Mouse (Mus musculus) C2C12 (cell line): Measurements from ENCODE around the gene Drd4. TPM values are rescaled to one million over a fixed set of nuclear protein-coding genes. Genes with fewer than 3 reads are reported as not detected.
"Not testable (repeated sequence)": the region's sequence is repeated elsewhere in the genome, so short reads cannot be mapped to it uniquely, and the experiment has no call there.

Experiments used
- H3K27me3 ChIP-seq: one replicate; pipeline ENCODE4 v1.6.1; 2011; ENCODE audit not compliant: control insufficient read depth, insufficient read depth, insufficient read length
- H3K36me3 ChIP-seq: one replicate; pipeline ENCODE4 v1.6.1; 2011; ENCODE audit not compliant: control insufficient read depth, insufficient read depth
- H3K4me3 ChIP-seq: one replicate; pipeline ENCODE4 v1.5.1; 2011; ENCODE audit warnings: mild to moderate bottlenecking, control low read depth; ENCODE audit not compliant: poor library complexity, insufficient read depth, severe bottlenecking
- H3K79me2 ChIP-seq: one replicate; pipeline ENCODE4 v1.6.1; 2011; ENCODE audit not compliant: control insufficient read depth, insufficient read depth
- H3K79me3 ChIP-seq: one replicate; pipeline ENCODE4 v1.6.1; 2011; ENCODE audit warnings: low read depth, control low read depth
- H3ac ChIP-seq: one replicate; pipeline ENCODE3; 2011; ENCODE audit warnings: low read depth; ENCODE audit not compliant: control insufficient read depth, insufficient read length
- CEBPB ChIP-seq: IDR thresholded peaks from one replicate; pipeline ENCODE4 v1.6.1; 2011; ENCODE audit warnings: low read depth, mild to moderate bottlenecking, control low read depth, moderate library complexity
- CTCF ChIP-seq: IDR thresholded peaks from one replicate; pipeline ENCODE4 v1.5.1; 2011; ENCODE audit not compliant: control insufficient read depth, insufficient read depth, insufficient read length
- FOSL1 ChIP-seq: IDR thresholded peaks from one replicate; pipeline ENCODE4 v1.8.0; 2011; ENCODE audit warnings: mild to moderate bottlenecking, low read length; ENCODE audit not compliant: poor library complexity, insufficient read depth, severe bottlenecking
- MAX ChIP-seq: IDR thresholded peaks from one replicate; pipeline ENCODE4 v1.6.1; 2011; ENCODE audit warnings: mild to moderate bottlenecking, control low read depth
- MYOD1 ChIP-seq: IDR thresholded peaks from one replicate; pipeline ENCODE4 v1.6.1; 2011; ENCODE audit warnings: low read depth; ENCODE audit not compliant: control insufficient read depth, insufficient read length
- MYOG ChIP-seq: IDR thresholded peaks from one replicate; pipeline ENCODE4 v1.6.1; 2011; ENCODE audit not compliant: control insufficient read depth, insufficient read length; ENCODE audit errors: extremely low read depth
- USF1 ChIP-seq: IDR thresholded peaks from one replicate; pipeline ENCODE4 v1.6.1; 2011; ENCODE audit warnings: low read depth, mild to moderate bottlenecking, control low read depth, moderate library complexity
- long read RNA-seq, 2 experiments: library from polyadenylated mRNA; unstranded; transcript quantifications; one replicate each; pipeline ENCODE4 v2.0.0; 2019 to 2020
- polyA plus RNA-seq: library from polyadenylated mRNA; unstranded; fragments of >200 nt; fragmentation: generic; extraction: Trizol; gene quantifications from one replicate; pipeline ENCODE4 v1.2.1, GENCODE M21; 2012; ENCODE audit warnings: missing spikeins

Drd4 gene
- polyA plus RNA-seq: 0.01 TPM
- long read RNA-seq, experiment 1: 0 reads
- long read RNA-seq, experiment 2: 0 reads

GRCm38 (mm10) chr7:141291921-141292582 lies at the start of gene Drd4:
TSS of gene Drd4 (plus strand) at chr7:141292006.
- Histone ChIP-seq H3K27me3 (peaks cover 22% of the 10 kb centered on the region), H3ac (peak within 1 kb of the TSS; percentile 3), H3K4me3 (no peak within 1 kb of the TSS), H3K36me3 (no peaks in the 10 kb centered on the region), H3K79me2 (no peaks in the 10 kb centered on the region), H3K79me3 (no peaks in the 10 kb centered on the region)
- TF ChIP-seq CEBPB (no peak), FOSL1 (no peak), MYOG (no peak), MYOD1 (no peak), MAX (no peak), CTCF (no peak), USF1 (no peak)

DNA sequence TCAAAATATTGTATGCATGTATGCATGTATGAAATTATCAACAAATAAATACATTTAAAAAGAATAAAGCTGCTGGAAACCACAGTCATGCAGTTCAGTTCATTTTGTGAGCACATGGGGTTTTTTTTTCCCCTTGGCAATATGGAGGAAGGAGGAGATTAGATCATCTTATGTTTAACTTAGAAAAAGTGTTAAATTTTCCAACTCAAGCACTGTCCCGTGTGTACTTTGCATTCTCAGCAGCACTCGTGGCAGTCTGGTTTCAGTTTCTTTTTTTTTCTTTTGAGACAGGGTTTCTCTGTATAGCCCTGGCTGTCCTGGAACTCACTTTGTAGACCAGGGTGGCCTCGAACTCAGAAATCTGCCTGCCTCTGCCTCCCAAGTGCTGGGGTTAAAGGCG lies 41.3 kb upstream of the Drd4 start:
- H3K36me3 ChIP-seq: peaks cover 73% of the 10 kb centered on the region
- H3K79me2 ChIP-seq: not testable (repeated sequence)

GRCm38 (mm10) chr7:141256159-141256558 lies 35.6 kb upstream of the Drd4 start:
- TF ChIP-seq USF1 (no peak), CEBPB (no peak), CTCF (no peak), MYOG (no peak), MAX (no peak), MYOD1 (no peak), FOSL1 (no peak)
- Histone ChIP-seq H3K79me3 (no peaks in the 10 kb centered on the region), H3K36me3 (peaks cover 67% of the 10 kb centered on the region)

More for the DNA sequence above, 41.3 kb upstream of the Drd4 start:
- not testable (repeated sequence) for H3K4me3 ChIP-seq, H3K79me3 ChIP-seq, H3ac ChIP-seq, H3K27me3 ChIP-seq

GRCm38 (mm10) chr7:141261480-141261879 lies 30.3 kb upstream of the Drd4 start:
- no peaks in the 10 kb centered on the region for H3K27me3 ChIP-seq
- no peaks in the 10 kb centered on the region for H3K79me2 ChIP-seq
- H3K36me3 ChIP-seq: peaks cover 57% of the 10 kb centered on the region
- H3K4me3 ChIP-seq: no peak overlapping the region
- TF ChIP-seq MAX (no peak), FOSL1 (no peak), CEBPB (no peak), CTCF (no peak), USF1 (no peak), MYOD1 (no peak), MYOG (no peak)
- no peak overlapping the region for H3ac ChIP-seq
- H3K79me3 ChIP-seq: no peaks in the 10 kb centered on the region

More at GRCm38 (mm10) chr7:141256159-141256558, 35.6 kb upstream of the Drd4 start:
- Histone ChIP-seq H3ac (no peak overlapping the region), H3K27me3 (no peaks in the 10 kb centered on the region), H3K79me2 (no peaks in the 10 kb centered on the region), H3K4me3 (no peak overlapping the region)

DNA sequence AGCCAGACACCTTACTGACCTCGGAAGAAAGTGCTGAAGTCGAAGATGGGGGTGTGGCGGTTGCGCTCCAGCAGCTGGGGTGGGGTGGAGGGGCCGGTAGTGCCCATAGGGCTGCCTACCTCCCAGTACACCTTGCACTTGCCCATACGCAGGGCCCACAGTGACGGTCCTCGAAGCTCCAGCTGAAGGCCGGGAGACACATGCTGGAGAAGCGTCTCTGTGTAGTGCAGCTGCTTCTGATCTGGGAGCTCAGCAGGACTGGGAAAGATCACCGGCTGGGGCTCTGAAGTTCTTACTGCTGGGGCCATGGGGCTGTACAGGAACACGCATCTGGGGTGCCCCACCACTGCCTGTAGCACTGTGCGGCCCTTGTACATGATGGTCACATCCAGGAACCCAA lies 28.2 kb upstream of the Drd4 start:
- H3K4me3 ChIP-seq: no peak overlapping the region
- H3K27me3 ChIP-seq: no peaks in the 10 kb centered on the region
- no peaks in the 10 kb centered on the region for H3K79me2 ChIP-seq
- TF ChIP-seq MAX (no peak), USF1 (no peak), FOSL1 (no peak), MYOG (no peak), MYOD1 (no peak), CEBPB (no peak), CTCF (no peak)
- no peaks in the 10 kb centered on the region for H3K79me3 ChIP-seq
- H3K36me3 ChIP-seq: peaks cover 43% of the 10 kb centered on the region
- no peak overlapping the region for H3ac ChIP-seq

GRCm38 (mm10) chr7:141264041-141264700 lies 27.6 kb upstream of the Drd4 start:
- no peaks in the 10 kb centered on the region for H3K27me3 ChIP-seq
- no peak overlapping the region for H3K4me3 ChIP-seq
- no peaks in the 10 kb centered on the region for H3K79me2 ChIP-seq
- H3K79me3 ChIP-seq: no peaks in the 10 kb centered on the region
- H3K36me3 ChIP-seq: peaks cover 39% of the 10 kb centered on the region
- TF ChIP-seq CEBPB (no peak), MYOD1 (no peak), MYOG (no peak), CTCF (no peak)
- H3ac ChIP-seq: no peak overlapping the region
